Mouse (Mus musculus) MEL (cell line): ENCODE results near the gene Iqsec1. TPM values are rescaled to one million over a fixed set of nuclear protein-coding genes. Genes with fewer than 3 reads are reported as not detected.

Experiments used
- DNase-seq: peaks from one replicate; pipeline ENCODE4 v3.0.0; 2011; ENCODE audit warnings: low read depth, low spot score
- H3K27ac ChIP-seq: 2 replicates; pipeline ENCODE4 v1.5.1; 2012; ENCODE audit warnings: low read depth, mild to moderate bottlenecking, control low read depth, low read length, moderate library complexity; ENCODE audit not compliant: control insufficient read depth
- H3K27me3 ChIP-seq, 2 experiments: fragments of 150-350 bp in 1 of 2; sonication (generic) in 1 of 2; 2 replicates each; pipeline ENCODE4 v1.6.1; 2012; ENCODE audit warnings: low read length in 2 of 2, mild to moderate bottlenecking in 2 of 2, improper control_type of control experiment in 1 of 2, moderate library complexity in 1 of 2; ENCODE audit not compliant: insufficient read depth in 2 of 2, control insufficient read depth in 1 of 2
- H3K36me3 ChIP-seq, 2 experiments: 2 replicates each; pipeline ENCODE4 v1.6.1; 2012 to 2014; ENCODE audit warnings: low read length in 2 of 2, improper control_type of control experiment in 1 of 2, inconsistent platforms in 1 of 2, mild to moderate bottlenecking in 1 of 2; ENCODE audit not compliant: insufficient read depth in 2 of 2, control insufficient read depth in 1 of 2
- H3K4me1 ChIP-seq, 2 experiments: fragments of 150-350 bp in 1 of 2; sonication (generic) in 1 of 2; 2 replicates each; pipeline ENCODE4 v1.6.1; 2012; ENCODE audit warnings: low read length in 2 of 2, improper control_type of control experiment in 1 of 2, mild to moderate bottlenecking in 1 of 2; ENCODE audit not compliant: insufficient read depth in 2 of 2, control insufficient read depth in 1 of 2
- H3K4me3 ChIP-seq, 2 experiments: fragments of 150-350 bp in 1 of 2; sonication (generic) in 1 of 2; 2 replicates each; pipeline ENCODE4 v1.5.1; 2012; ENCODE audit warnings: low read depth in 2 of 2, low read length in 2 of 2, mild to moderate bottlenecking in 2 of 2, moderate library complexity in 2 of 2, control low read depth in 1 of 2, improper control_type of control experiment in 1 of 2; ENCODE audit not compliant: control insufficient read depth in 1 of 2, insufficient read depth in 1 of 2
- H3K79me2 ChIP-seq: 2 replicates; pipeline ENCODE4 v1.6.1; 2012; ENCODE audit warnings: mild to moderate bottlenecking, low read length, moderate library complexity; ENCODE audit not compliant: control insufficient read depth, poor library complexity, insufficient read depth
- H3K9ac ChIP-seq: 2 replicates; pipeline ENCODE4 v1.6.1; 2012; ENCODE audit warnings: low read depth, mild to moderate bottlenecking, control low read depth, low read length, moderate library complexity; ENCODE audit not compliant: control insufficient read depth, poor library complexity, severe bottlenecking
- H3K9me3 ChIP-seq: fragments of 150-350 bp; sonication (generic); replicated peaks from 2 replicates; pipeline ENCODE4 v1.6.1; 2012; ENCODE audit warnings: mild to moderate bottlenecking, low read length, improper control_type of control experiment, moderate library complexity; ENCODE audit not compliant: insufficient read depth
- CHD1 ChIP-seq: IDR thresholded peaks from 2 replicates; pipeline ENCODE4 v1.6.1; 2012; ENCODE audit warnings: low read depth, mild to moderate bottlenecking, inconsistent platforms, low read length, improper control_type of control experiment
- CHD2 ChIP-seq: IDR thresholded peaks from 2 replicates; pipeline ENCODE4 v1.6.1; 2011; ENCODE audit warnings: low read length, improper control_type of control experiment
- EP300 ChIP-seq, 2 experiments: IDR thresholded peaks; 2 replicates each; pipeline ENCODE4 v1.6.1; 2011; ENCODE audit warnings: improper control_type of control experiment in 2 of 2, low read length in 2 of 2, low read depth in 1 of 2, mild to moderate bottlenecking in 1 of 2
- ETS1 ChIP-seq: IDR thresholded peaks from 2 replicates; pipeline ENCODE4 v1.6.1; 2012; ENCODE audit warnings: low read depth, mild to moderate bottlenecking, inconsistent platforms, low read length, improper control_type of control experiment, moderate library complexity
- JUND ChIP-seq: IDR thresholded peaks from 2 replicates; pipeline ENCODE4 v1.6.1; 2011; ENCODE audit warnings: low read depth, mild to moderate bottlenecking, improper control_type of control experiment, low read length
- MXI1 ChIP-seq: IDR thresholded peaks from 2 replicates; pipeline ENCODE4 v1.6.1; 2011; ENCODE audit warnings: mild to moderate bottlenecking, low read depth, low read length, improper control_type of control experiment
- MYC ChIP-seq: IDR thresholded peaks from 2 replicates; pipeline ENCODE4 v1.6.1; 2011; ENCODE audit warnings: low read depth, mild to moderate bottlenecking, low read length, improper control_type of control experiment, moderate library complexity
- POLR2AphosphoS2 ChIP-seq: IDR thresholded peaks from 2 replicates; pipeline ENCODE4 v1.6.1; 2011; ENCODE audit warnings: low read length, improper control_type of control experiment
- POLR2AphosphoS5 ChIP-seq: IDR thresholded peaks from 2 replicates; pipeline ENCODE4 v1.6.1; 2012; ENCODE audit warnings: low read depth, borderline replicate concordance, mild to moderate bottlenecking, inconsistent platforms, low read length, moderate library complexity, mixed read lengths
- RAD21 ChIP-seq: IDR thresholded peaks from 2 replicates; pipeline ENCODE4 v1.6.1; 2011; ENCODE audit warnings: mild to moderate bottlenecking, low read depth, low read length, improper control_type of control experiment
- USF2 ChIP-seq, 2 experiments: IDR thresholded peaks; 2 replicates each; pipeline ENCODE4 v1.6.1; 2011 to 2012; ENCODE audit warnings: improper control_type of control experiment in 2 of 2, low read length in 2 of 2, borderline replicate concordance in 1 of 2, inconsistent platforms in 1 of 2, low read depth in 1 of 2, mild to moderate bottlenecking in 1 of 2; ENCODE audit not compliant: insufficient read depth in 1 of 2
- ZKSCAN1 ChIP-seq: IDR thresholded peaks from 2 replicates; pipeline ENCODE4 v1.6.1; 2012; ENCODE audit warnings: low read depth, mild to moderate bottlenecking, inconsistent platforms, low read length, improper control_type of control experiment, moderate library complexity
- ZMIZ1 ChIP-seq: IDR thresholded peaks from 2 replicates; pipeline ENCODE4 v1.6.1; 2012; ENCODE audit warnings: low read depth, mild to moderate bottlenecking, inconsistent platforms, low read length, improper control_type of control experiment, moderate library complexity
- polyA plus RNA-seq, 2 experiments: library from polyadenylated mRNA; stranded (reverse) in 1 of 2; unstranded in 1 of 2; fragments of >175 nt in 1 of 2; fragments of >200 nt in 1 of 2; gene quantifications; 2 replicates each; pipeline versions ENCODE4 v1.2.1 to v1.2.4; 2012; ENCODE audit warnings: low replicate concordance in 2 of 2, low read depth in 1 of 2; ENCODE audit not compliant: insufficient read length in 2 of 2, insufficient read depth in 1 of 2, missing spikeins in 1 of 2
- total RNA-seq: library from RNA; depleted of rRNA; stranded (reverse); fragments of 300-350 nt; gene quantifications from 2 replicates; pipeline ENCODE4 v1.2.3, GENCODE M21; 2012

Gene Iqsec1
- total and polyA plus RNA-seq, 3 experiments: 14.8 to 73.4 (median 30.8) TPM

- H3K36me3 ChIP-seq: 0 out of 4 replicates have a peak, but pooled peaks cover 0 to 3% of the 10 kb centered on the region in 2 experiments
- DNase-seq: no peak
- no peak overlapping the region for H3K9ac ChIP-seq
- H3K4me1 ChIP-seq: peaks cover 0 to 8% of the 10 kb centered on the region in 2 experiments; a peak in 1 of 4 replicates
- no peak for TF ChIP-seq CHD2
- no peak for TF ChIP-seq EP300 (IDR thresholded peaks at IDR 0.05; ENCODE audit: low read depth in 1 of 2, low read length in 2 of 2)
- no peak for TF ChIP-seq POLR2AphosphoS2
- no peak for TF ChIP-seq USF2 (IDR thresholded peaks at IDR 0.05; ENCODE audit: borderline replicate concordance in 1 of 2, insufficient read depth in 1 of 2, low read depth in 1 of 2, low read length in 2 of 2)
- no peak for TF ChIP-seq RAD21
- no peak for TF ChIP-seq ETS1
- no peak for TF ChIP-seq JUND
- TF ChIP-seq, all 39 proteins: peak for 0
- Histone ChIP-seq H3K27me3 (no peaks in the 10 kb centered on the region), H3K9me3 (no peaks in the 10 kb centered on the region), H3K4me3 (no peak overlapping the region), H3K79me2 (no peaks in the 10 kb centered on the region), H3K27ac (no peak overlapping the region)
Measured at GRCm38 (mm10) chr6:90999176-90999575, 10.7 kb upstream of the Iqsec1 start.

GRCm38 (mm10) chr6:90997025-90997424 is 8.5 kb upstream of the Iqsec1 start:
- no peaks in the 10 kb centered on the region for H3K27me3 ChIP-seq
- H3K36me3 ChIP-seq: no peaks in the 10 kb centered on the region
- no peak overlapping the region for H3K27ac ChIP-seq
- H3K9ac ChIP-seq: no peak overlapping the region
- H3K4me3 ChIP-seq: no peak overlapping the region
- no peak for TF ChIP-seq MXI1
- no peak for TF ChIP-seq CHD1
- TF ChIP-seq ZKSCAN1: no peak
- no peak for TF ChIP-seq ZMIZ1
- H3K4me1 ChIP-seq: no peaks in the 10 kb centered on the region
- no peaks in the 10 kb centered on the region for H3K9me3 ChIP-seq
- no peak for DNase-seq
- no peaks in the 10 kb centered on the region for H3K79me2 ChIP-seq

- H3K79me2 ChIP-seq: no peaks in the 10 kb centered on the region
- TF ChIP-seq USF2 (IDR thresholded peaks at IDR 0.05; ENCODE audit: borderline replicate concordance in 1 of 2, insufficient read depth in 1 of 2, low read depth in 1 of 2, low read length in 2 of 2): no peak
- no peak for TF ChIP-seq POLR2AphosphoS5
- no peak for TF ChIP-seq MYC
- H3K27me3 ChIP-seq: no peaks in the 10 kb centered on the region
- H3K9ac ChIP-seq: no peak overlapping the region
- H3K4me3 ChIP-seq: no peak overlapping the region
- DNase-seq: no peak
- H3K9me3 ChIP-seq: no peaks in the 10 kb centered on the region
- no peaks in the 10 kb centered on the region for H3K4me1 ChIP-seq
- H3K27ac ChIP-seq: no peak overlapping the region
- H3K36me3 ChIP-seq: no peaks in the 10 kb centered on the region
Measured at GRCm38 (mm10) chr6:90996181-90996580, 7.7 kb upstream of the Iqsec1 start.
